Mouse (Mus musculus) limb, embryonic 14.5 days (tissue): ENCODE measurements around the gene Smoc1. TPM values are rescaled to one million over a fixed set of nuclear protein-coding genes. Genes with fewer than 3 reads are reported as not detected.

ENCODE experiments used
- ATAC-seq: fragments of 200-750 bp; cut with Nextera tagmentation; 2 replicates; pipeline ENCODE4 v1.8.0; 2017; ENCODE audit warnings: low read depth, moderate number of reproducible peaks, moderate TSS enrichment; ENCODE audit not compliant: low FRiP score
- DNase-seq: peaks from one replicate; pipeline ENCODE4 v3.0.0-alpha.2; 2015; ENCODE audit warnings: low spot score
- H3K27ac ChIP-seq: fragments of 300-500 bp; sonication (generic); replicated peaks from 2 replicates; pipeline ENCODE4 v1.5.1; 2014; ENCODE audit warnings: low read depth, mild to moderate bottlenecking, low read length, moderate library complexity, mixed read lengths
- H3K27me3 ChIP-seq: fragments of 300-500 bp; sonication (generic); 2 replicates; pipeline ENCODE4 v1.6.1; 2014; ENCODE audit warnings: low read length, mixed read lengths; ENCODE audit not compliant: control insufficient read depth, insufficient read depth
- H3K36me3 ChIP-seq: fragments of 300-500 bp; sonication (generic); 2 replicates; pipeline ENCODE4 v1.6.1; 2014; ENCODE audit warnings: mild to moderate bottlenecking, low read length, moderate library complexity, mixed read lengths; ENCODE audit not compliant: control insufficient read depth, insufficient read depth
- H3K4me1 ChIP-seq: fragments of 300-500 bp; sonication (generic); 2 replicates; pipeline ENCODE4 v1.6.1; 2014; ENCODE audit warnings: antibody characterized with exemption, low read length, mixed read lengths; ENCODE audit not compliant: control insufficient read depth, insufficient read depth
- H3K4me2 ChIP-seq: fragments of 300-500 bp; sonication (generic); replicated peaks from 2 replicates; pipeline ENCODE4 v1.6.1; 2014; ENCODE audit warnings: low read depth, mild to moderate bottlenecking, low read length, moderate library complexity; ENCODE audit not compliant: severe bottlenecking
- H3K4me3 ChIP-seq: fragments of 300-500 bp; sonication (generic); replicated peaks from 2 replicates; pipeline ENCODE4 v1.5.1; 2014; ENCODE audit warnings: low read length
- H3K9ac ChIP-seq: fragments of 300-500 bp; sonication (generic); 2 replicates; pipeline ENCODE4 v1.6.1; 2014; ENCODE audit warnings: mild to moderate bottlenecking, low read depth, low read length, moderate library complexity; ENCODE audit not compliant: severe bottlenecking
- H3K9me3 ChIP-seq: fragments of 300-500 bp; sonication (generic); 2 replicates; pipeline ENCODE4 v1.6.1; 2016; ENCODE audit warnings: low read length; ENCODE audit not compliant: control insufficient read depth
- POLR2A ChIP-seq: fragments of 200-500 bp; IDR thresholded peaks from 2 replicates; pipeline ENCODE4 v1.8.0; 2012; ENCODE audit warnings: inconsistent platforms, mild to moderate bottlenecking, moderate library complexity, borderline replicate concordance; ENCODE audit not compliant: insufficient read depth, insufficient read length; ENCODE audit errors: extremely low read depth
- WGBS: fragments of 180-500 bp; shearing (Covaris S2); extraction: QIAGEN DNeasy Blood & Tissue Kit; methylation state at CpG from one replicate; pipeline ENCODE4 v1.1.7; 2014; 5-methylcytosine and 5-hydroxymethylcytosine counted together
- polyA plus RNA-seq, 2 experiments: library from polyadenylated mRNA; depleted of rRNA in 1 of 2; stranded (reverse) in 1 of 2; unstranded in 1 of 2; fragments of >200 nt; fragmentation: Nextera tagmentation in 1 of 2; extraction: Ambion mirVana in 1 of 2; gene quantifications; 2 replicates each; pipeline versions ENCODE4 v1.2.1 to v1.2.3; 2012 to 2014

Gene Smoc1
- polyA plus RNA-seq, 2 experiments: 8.1 to 16.3 TPM

DNA sequence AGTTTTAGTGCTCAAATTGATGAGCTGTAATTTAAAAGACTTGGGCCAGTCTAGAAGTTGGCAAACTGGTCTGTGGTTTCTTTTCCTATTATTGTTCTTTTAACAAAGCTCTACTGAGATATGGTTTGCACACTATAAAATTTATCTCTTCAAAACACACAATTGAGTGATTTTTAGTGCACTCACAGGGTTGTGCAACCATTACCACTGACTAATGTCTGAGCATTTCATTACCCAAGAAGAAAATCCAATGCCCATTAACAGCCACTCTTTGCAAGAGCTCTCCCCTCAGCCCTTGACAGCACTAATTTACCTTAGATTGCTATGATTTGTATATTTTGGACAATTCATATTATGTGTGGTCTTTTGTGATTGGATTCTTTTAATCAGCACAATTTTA, 97.2 kb downstream of the Smoc1 start:
- no peak overlapping the region for H3K4me2 ChIP-seq
- TF ChIP-seq POLR2A: no peak
- H3K9me3 ChIP-seq: no peaks in the 10 kb centered on the region

DNA sequence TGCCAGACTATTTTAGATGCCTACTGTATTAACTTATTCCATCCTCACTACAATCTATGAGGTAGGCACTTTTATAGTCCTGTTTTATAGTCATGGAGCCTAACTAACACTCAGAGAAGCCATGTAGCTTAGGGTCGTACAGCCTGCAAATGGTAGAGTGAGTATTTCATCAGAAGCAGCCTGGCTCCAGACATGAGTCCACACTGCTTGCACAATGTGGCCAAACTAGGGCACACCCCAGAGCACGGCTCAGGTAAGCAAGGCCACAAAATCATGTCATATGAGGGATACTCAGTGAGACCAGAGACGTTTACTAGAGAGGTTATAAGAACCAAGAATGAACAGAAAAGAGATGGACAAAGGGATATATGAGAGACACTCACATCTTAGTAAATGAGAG, 100.2 kb downstream of the Smoc1 start:
- no peaks in the 10 kb centered on the region for H3K36me3 ChIP-seq
- H3K27ac ChIP-seq: no peak overlapping the region
- no peaks in the 10 kb centered on the region for H3K9me3 ChIP-seq
- WGBS: 77% methylated on average over 3 of the region's 3 CpGs
- H3K4me2 ChIP-seq: no peak overlapping the region
- H3K9ac ChIP-seq: no peak overlapping the region
- ATAC-seq (no peak), DNase-seq (no peak)
- no peak overlapping the region for H3K4me3 ChIP-seq
- H3K4me1 ChIP-seq: no peaks in the 10 kb centered on the region
- TF ChIP-seq POLR2A: no peak
- H3K27me3 ChIP-seq: no peaks in the 10 kb centered on the region

More for the DNA sequence above, 97.2 kb downstream of the Smoc1 start:
- Histone ChIP-seq H3K27ac (no peak overlapping the region), H3K4me1 (no peaks in the 10 kb centered on the region), H3K36me3 (no peaks in the 10 kb centered on the region), H3K27me3 (no peaks in the 10 kb centered on the region), H3K9ac (no peak overlapping the region), H3K4me3 (no peak overlapping the region)
- DNase-seq (no peak), ATAC-seq (no peak)

DNA sequence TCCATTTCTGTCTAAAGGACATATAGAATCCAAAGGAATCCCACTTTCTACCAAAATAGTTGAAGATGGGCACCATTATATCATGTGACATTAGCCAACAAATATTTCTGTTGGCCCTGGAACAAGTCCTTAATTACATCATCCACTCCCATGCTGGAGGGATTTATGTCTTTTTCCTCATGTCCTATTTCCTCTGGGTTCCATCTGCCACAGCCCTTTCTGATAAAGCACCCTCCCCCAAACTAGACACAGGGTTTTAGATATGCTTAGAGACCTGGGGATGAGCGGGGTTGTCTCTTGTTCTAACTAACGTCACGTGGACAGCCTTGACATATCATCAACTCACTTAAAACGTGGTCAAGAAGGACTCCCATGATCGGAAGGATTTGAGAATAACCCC, 102.1 kb downstream of the Smoc1 start:
- H3K4me2 ChIP-seq: no peak overlapping the region
- no peak overlapping the region for H3K9ac ChIP-seq
- H3K36me3 ChIP-seq: no peaks in the 10 kb centered on the region
- H3K9me3 ChIP-seq: no peaks in the 10 kb centered on the region
- no peak for TF ChIP-seq POLR2A
- H3K4me3 ChIP-seq: no peak overlapping the region
- H3K4me1 ChIP-seq: no peaks in the 10 kb centered on the region
- no peak for DNase-seq
- no peak overlapping the region for H3K27ac ChIP-seq
- ATAC-seq: no peak
- no peaks in the 10 kb centered on the region for H3K27me3 ChIP-seq
- 88% methylated on average over 5 of the region's 5 CpGs for WGBS

DNA sequence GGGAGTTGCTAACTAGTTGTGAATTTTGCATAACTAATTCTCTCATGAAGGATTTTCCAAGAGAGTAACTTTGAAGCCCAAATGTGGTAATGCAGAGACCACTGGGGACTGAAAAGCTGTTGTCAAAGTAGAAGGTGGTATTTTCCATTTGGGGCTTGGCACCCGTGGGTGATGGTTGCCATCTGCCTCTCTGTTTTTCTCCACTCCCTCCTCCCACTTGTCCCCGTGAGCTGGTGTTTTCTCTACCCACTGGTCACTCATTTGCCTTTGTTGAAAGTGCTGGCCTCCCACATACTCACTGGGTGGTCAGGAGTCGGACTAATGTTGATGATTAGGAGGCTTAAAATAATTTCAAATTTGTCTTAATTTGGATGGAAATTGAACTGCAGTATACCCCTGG, 104.1 kb downstream of the Smoc1 start:
- Histone ChIP-seq H3K9me3 (no peaks in the 10 kb centered on the region), H3K27ac (no peak overlapping the region), H3K9ac (no peak overlapping the region), H3K4me3 (no peak overlapping the region), H3K36me3 (no peaks in the 10 kb centered on the region), H3K4me1 (no peaks in the 10 kb centered on the region), H3K4me2 (no peak overlapping the region), H3K27me3 (no peaks in the 10 kb centered on the region)
- DNase-seq (no peak), ATAC-seq (no peak)
- WGBS: 46% methylated on average over 3 of the region's 3 CpGs
- TF ChIP-seq POLR2A: no peak

DNA sequence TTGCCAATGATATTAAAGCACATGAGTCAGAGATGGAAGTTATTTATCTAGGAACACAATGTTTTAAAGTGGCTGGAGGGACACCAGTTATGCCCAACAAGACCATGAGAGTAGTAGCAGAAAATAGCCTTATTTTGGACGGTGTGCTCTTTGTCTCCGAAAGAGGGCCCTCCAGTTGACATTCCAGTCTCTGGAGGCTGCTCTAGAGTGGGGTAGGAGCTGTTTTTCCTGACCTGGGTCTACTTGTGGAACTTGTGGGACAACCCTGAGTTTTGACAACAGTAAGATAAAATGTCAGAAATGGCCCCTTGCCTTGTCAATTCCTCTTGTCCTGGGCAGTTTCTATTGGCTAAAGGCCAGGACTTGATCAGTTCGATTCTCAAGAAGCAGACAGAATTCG, 104.5 kb downstream of the Smoc1 start:
- Histone ChIP-seq H3K4me1 (no peaks in the 10 kb centered on the region), H3K9ac (no peak overlapping the region), H3K36me3 (no peaks in the 10 kb centered on the region), H3K4me2 (no peak overlapping the region), H3K4me3 (no peak overlapping the region), H3K27ac (no peak overlapping the region), H3K9me3 (no peaks in the 10 kb centered on the region), H3K27me3 (no peaks in the 10 kb centered on the region)
- no peak for ATAC-seq
- WGBS: 82% methylated on average over 4 of the region's 4 CpGs
- no peak for DNase-seq
- no peak for TF ChIP-seq POLR2A

DNA sequence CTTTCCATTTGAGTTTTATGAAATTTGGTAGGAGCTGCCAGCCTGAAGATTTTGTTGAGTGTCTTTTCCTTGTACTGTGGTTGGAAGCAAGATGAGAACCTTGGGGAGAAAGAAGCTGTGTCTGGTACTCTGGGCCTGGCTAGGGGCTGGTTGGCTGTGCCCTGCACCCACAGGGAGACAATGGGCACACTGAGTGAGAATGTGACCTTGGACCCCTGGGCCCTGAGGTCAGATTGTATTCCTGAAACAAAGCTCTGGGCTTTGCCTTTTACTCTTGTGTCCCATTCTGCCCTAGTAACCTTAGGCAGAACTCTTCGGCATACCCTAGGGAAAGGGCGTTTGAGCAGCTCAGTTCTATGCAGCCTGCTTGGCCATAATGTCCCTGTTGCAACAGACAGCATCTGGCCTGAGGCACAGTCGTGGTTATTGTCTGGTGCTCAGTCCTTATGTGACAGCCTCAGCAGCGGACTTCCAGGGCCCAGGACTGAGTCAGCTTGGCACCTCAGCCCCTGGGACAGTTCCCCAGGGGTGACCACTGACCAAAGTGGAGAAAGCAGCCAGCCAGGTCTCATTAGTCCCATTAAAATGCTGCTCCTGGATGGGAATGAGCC, 106.6 kb downstream of the Smoc1 start:
- H3K27me3 ChIP-seq: no peaks in the 10 kb centered on the region
- H3K36me3 ChIP-seq: no peaks in the 10 kb centered on the region
- DNase-seq (no peak), ATAC-seq (no peak)
- no peak overlapping the region for H3K4me3 ChIP-seq
- H3K4me1 ChIP-seq: no peaks in the 10 kb centered on the region
- H3K4me2 ChIP-seq: no peak overlapping the region
- H3K9me3 ChIP-seq: no peaks in the 10 kb centered on the region
- H3K27ac ChIP-seq: no peak overlapping the region
- no peak for TF ChIP-seq POLR2A
- no peak overlapping the region for H3K9ac ChIP-seq
- WGBS: 52% methylated on average over 4 of the region's 4 CpGs
